Mouse (Mus musculus) spleen, adult 2 months (tissue): Measurements from ENCODE around the gene Ip6k3.

Experiments used
- CTCF ChIP-seq: fragments of 200-500 bp; IDR thresholded peaks from 2 replicates; pipeline ENCODE4 v1.5.1; 2011; ENCODE audit warnings: mild to moderate bottlenecking, inconsistent platforms; ENCODE audit not compliant: insufficient read depth, insufficient read length, insufficient replicate concordance; ENCODE audit errors: extremely low read depth
- POLR2A ChIP-seq: fragments of 200-500 bp; IDR thresholded peaks from 2 replicates; pipeline ENCODE4 v1.6.1; 2011; ENCODE audit warnings: low read depth, low read length, inconsistent platforms

- TF ChIP-seq CTCF (no peak), POLR2A (no peak)
Measured at GRCm38 (mm10) chr17:27169952-27170695, 2.5 kb upstream of the Ip6k3 start.
